Comparison of ENCODE assay signal across 2 mouse cellular contexts in genomic region chr5:29661246-29661645, GRCm38 (mm10).
A peak's percentile ranks its signal among the peaks of the same experiment; 100 is the strongest.
DNase-seq lines count a peak whose midpoint lies in the region; TF ChIP-seq lines count a peak whose summit lies in the region.
"Not testable (repeated sequence)": the region's sequence is repeated elsewhere in the genome, so short reads cannot be mapped to it uniquely, and the experiment has no call there.

No protein-coding gene starts in this region.

- not testable (repeated sequence) for H3K9ac ChIP-seq in MEL (ENCODE audit: control insufficient read depth, low read depth, low read length, poor library complexity, severe bottlenecking)

- H3K36me3 ChIP-seq in MEL (ENCODE audit: control insufficient read depth in 1 of 2, insufficient read depth in 2 of 2, low read length in 2 of 2) = peaks cover 21 to 52% of the 10 kb centered on the region in 2 experiments

- H3K79me2 ChIP-seq in MEL (ENCODE audit: control insufficient read depth, insufficient read depth, low read length, poor library complexity) = not testable (repeated sequence)

- H3K27me3 ChIP-seq in MEL (ENCODE audit: control insufficient read depth in 1 of 2, insufficient read depth in 2 of 2, low read length in 2 of 2) = not testable (repeated sequence)

- not testable (repeated sequence) for H3K9me3 ChIP-seq in MEL (replicated peaks; ENCODE audit: insufficient read depth, low read length)

- TF ChIP-seq CTCF in MEL (IDR thresholded peaks at IDR 0.05 in 2 of 3, conservative IDR thresholded peaks at IDR 0.05 in 1 of 3; ENCODE audit: control insufficient read depth in 1 of 3, insufficient read depth in 1 of 3, low read depth in 2 of 3, low read length in 3 of 3, poor library complexity in 1 of 3, severe bottlenecking in 1 of 3) = not testable (repeated sequence)

- H3K4me1 ChIP-seq in MEL (ENCODE audit: control insufficient read depth in 1 of 2, insufficient read depth in 2 of 2, low read length in 2 of 2) = not testable (repeated sequence)

- DNase-seq in MEL (ENCODE audit: low read depth, low spot score) (peak; percentile 53), MEL-GATA-1-ER (ENCODE audit: extremely low read depth, low read depth) (peak; percentile 33)

- not testable (repeated sequence) for TF ChIP-seq RAD21 in MEL (IDR thresholded peaks at IDR 0.05; ENCODE audit: low read depth, low read length)

- TF ChIP-seq POLR2A in MEL (IDR thresholded peaks at IDR 0.05; ENCODE audit: control insufficient read depth in 1 of 2, insufficient read depth in 1 of 2, low read depth in 1 of 2, low read length in 2 of 2, poor library complexity in 1 of 2) = not testable (repeated sequence)

- H3K4me3 ChIP-seq in MEL (ENCODE audit: control insufficient read depth in 1 of 2, insufficient read depth in 1 of 2, low read depth in 2 of 2, low read length in 2 of 2) = not testable (repeated sequence)

- TF ChIP-seq EP300 in MEL (IDR thresholded peaks at IDR 0.05; ENCODE audit: low read depth in 1 of 2, low read length in 2 of 2) = peak in 1 of 2 experiments; percentile 60; a peak in 1 of 4 replicates

- not testable (repeated sequence) for H3K27ac ChIP-seq in MEL (ENCODE audit: control insufficient read depth, low read depth, low read length)

TF ChIP-seq in MEL, 35 proteins besides CTCF, POLR2A, EP300 and RAD21:
- peak; percentile 53 for TF ChIP-seq GATA1 (IDR thresholded peaks at IDR 0.05; ENCODE audit: low read depth, low read length)
- peak; percentile 83 for TF ChIP-seq ZNF384 (IDR thresholded peaks at IDR 0.05; ENCODE audit: low read depth, low read length)
